ENCODE assay signal across 19 mouse cellular contexts in the genomic region with DNA sequence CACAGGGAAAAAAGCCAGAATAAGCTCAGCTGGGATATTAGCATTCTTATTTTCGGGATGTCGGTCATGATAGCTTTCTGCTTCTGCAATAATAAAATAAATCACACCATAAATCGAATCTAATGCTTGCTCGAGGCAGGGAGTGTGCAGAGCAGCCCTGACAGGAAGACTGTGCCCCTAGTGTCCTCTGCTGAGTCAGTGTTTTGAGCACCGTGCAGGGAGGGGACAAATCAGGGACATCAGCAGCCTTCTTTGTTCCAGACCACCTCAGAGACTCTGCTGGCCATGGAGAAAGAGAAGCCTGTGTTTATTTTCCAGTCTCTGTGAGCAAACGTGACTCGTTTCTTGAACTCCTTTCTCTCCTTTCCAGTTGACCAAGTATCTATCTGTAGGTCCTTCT.
DNase-seq lines count a peak whose midpoint lies in the region; ATAC-seq and TF ChIP-seq lines count a peak whose summit lies in the region.
"Had no signal": no experiment of that assay in that cellular context is flagged by ENCODE, and none has a peak within 500 bp of the region (broad histone marks: within the 10 kb centered on the region; RNA-seq: fewer than 3 reads in every experiment).

No protein-coding gene starts in this region.

- H3K27me3 ChIP-seq in forebrain, embryonic 13.5 days, result no peaks in the 10 kb centered on the region
- H3K27me3 ChIP-seq in forebrain, embryonic 11.5 days (ENCODE audit: control insufficient read depth, insufficient read depth, low read length), result no peaks in the 10 kb centered on the region
- no peaks in the 10 kb centered on the region for H3K27me3 ChIP-seq in stomach, embryonic 16.5 days (ENCODE audit: control insufficient read depth, insufficient read depth, low read length)
- no peaks in the 10 kb centered on the region for H3K27me3 ChIP-seq in stomach, postnatal 0 days (ENCODE audit: control insufficient read depth, insufficient read depth, low read length)
- H3K27me3 ChIP-seq in midbrain, embryonic 15.5 days (replicated peaks), result no peaks in the 10 kb centered on the region
- H3K27me3 ChIP-seq: heart, embryonic 13.5 days; limb, embryonic 13.5 days; liver, embryonic 15.5 days; Patski had no signal

- TF ChIP-seq CTCF in stomach, postnatal 0 days (IDR thresholded peaks at IDR 0.05; ENCODE audit: low read depth), result no peak

- TF ChIP-seq EP300 in stomach, postnatal 0 days (optimal IDR thresholded peaks at IDR 0.05), result no peak

- no peak for DNase-seq in forebrain, embryonic 11.5 days (ENCODE audit: low spot score)
- DNase-seq in stomach, postnatal 0 days (ENCODE audit: low spot score), result no peak
- DNase-seq in urinary bladder, postnatal 10 days (ENCODE audit: low spot score), result no peak
- no peak for DNase-seq in left cerebral cortex, postnatal 36 days (ENCODE audit: low spot score in 2 of 2)
- DNase-seq: B cell, adult 2 months; cerebellum, adult 9-10 months; gastrocnemius, postnatal 25 days; kidney, adult 8-10 months; lung, postnatal 14 days; right cerebral cortex, adult 18-20 months; thymus, postnatal 36 days had no signal

- ATAC-seq in forebrain, embryonic 13.5 days, result no peak
- no peak for ATAC-seq in forebrain, embryonic 11.5 days (replicated peaks; ENCODE audit: low FRiP score)
- no peak for ATAC-seq in stomach, embryonic 16.5 days (ENCODE audit: insufficient read depth, low FRiP score)
- ATAC-seq in stomach, postnatal 0 days (ENCODE audit: low FRiP score, low TSS enrichment), result no peak
- no peak for ATAC-seq in midbrain, embryonic 15.5 days (replicated peaks)
- ATAC-seq: Patski had no signal

- no peaks in the 10 kb centered on the region for H3K9me3 ChIP-seq in forebrain, embryonic 13.5 days (replicated peaks)
- no peaks in the 10 kb centered on the region for H3K9me3 ChIP-seq in forebrain, embryonic 11.5 days (ENCODE audit: control insufficient read depth, low read length)
- H3K9me3 ChIP-seq in stomach, embryonic 16.5 days (replicated peaks; ENCODE audit: control insufficient read depth, low read length), result no peaks in the 10 kb centered on the region
- H3K9me3 ChIP-seq in stomach, postnatal 0 days (ENCODE audit: control insufficient read depth, low read length), result no peaks in the 10 kb centered on the region
- H3K9me3 ChIP-seq in midbrain, embryonic 15.5 days, result no peaks in the 10 kb centered on the region
- H3K9me3 ChIP-seq: embryonic facial prominence, embryonic 10.5 days; heart, embryonic 13.5 days; limb, embryonic 13.5 days; liver, embryonic 15.5 days had no signal

- 58% methylated on average over 7 of the region's 7 CpGs for WGBS in forebrain, embryonic 13.5 days
- WGBS in forebrain, embryonic 11.5 days, result 58% methylated on average over 7 of the region's 7 CpGs
- 31% methylated on average over 7 of the region's 7 CpGs for WGBS in stomach, embryonic 16.5 days
- 31% methylated on average over 7 of the region's 7 CpGs for WGBS in stomach, postnatal 0 days
- WGBS in midbrain, embryonic 15.5 days, result 37% methylated on average over 7 of the region's 7 CpGs

- H3K36me3 ChIP-seq in forebrain, embryonic 13.5 days (ENCODE audit: poor library complexity, severe bottlenecking), result no peaks in the 10 kb centered on the region
- H3K36me3 ChIP-seq in forebrain, embryonic 11.5 days (ENCODE audit: control insufficient read depth, insufficient read depth, low read length), result no peaks in the 10 kb centered on the region
- no peaks in the 10 kb centered on the region for H3K36me3 ChIP-seq in stomach, embryonic 16.5 days (ENCODE audit: control insufficient read depth, insufficient read depth, low read length)
- H3K36me3 ChIP-seq in stomach, postnatal 0 days (ENCODE audit: control insufficient read depth, insufficient read depth, low read length), result no peaks in the 10 kb centered on the region
- no peaks in the 10 kb centered on the region for H3K36me3 ChIP-seq in midbrain, embryonic 15.5 days (replicated peaks)
- H3K36me3 ChIP-seq: embryonic facial prominence, embryonic 10.5 days; heart, embryonic 13.5 days; limb, embryonic 13.5 days; liver, embryonic 15.5 days had no signal

- no peak overlapping the region for H3K4me2 ChIP-seq in forebrain, embryonic 13.5 days
- no peak overlapping the region for H3K4me2 ChIP-seq in forebrain, embryonic 11.5 days (ENCODE audit: low read depth, low read length, severe bottlenecking)
- no peak overlapping the region for H3K4me2 ChIP-seq in stomach, embryonic 16.5 days (ENCODE audit: low read depth, low read length)
- no peak overlapping the region for H3K4me2 ChIP-seq in stomach, postnatal 0 days (replicated peaks; ENCODE audit: low read depth)
- no peak overlapping the region for H3K4me2 ChIP-seq in midbrain, embryonic 15.5 days
- H3K4me2 ChIP-seq: heart, embryonic 13.5 days; limb, embryonic 13.5 days; liver, embryonic 15.5 days had no signal

- 0 out of 2 replicates have a peak overlapping the region, but pooled peaks have one; percentile 4 for H3K27ac ChIP-seq in forebrain, embryonic 13.5 days
- H3K27ac ChIP-seq in forebrain, embryonic 11.5 days (ENCODE audit: low read depth, low read length), result no peak overlapping the region
- H3K27ac ChIP-seq in stomach, embryonic 16.5 days (ENCODE audit: low read length), result no peak overlapping the region
- no peak overlapping the region for H3K27ac ChIP-seq in stomach, postnatal 0 days (replicated peaks)
- peak overlapping the region; percentile 40 for H3K27ac ChIP-seq in midbrain, embryonic 15.5 days
- H3K27ac ChIP-seq: embryonic facial prominence, embryonic 10.5 days; heart, embryonic 13.5 days; limb, embryonic 13.5 days; liver, embryonic 15.5 days had no signal

- no peak overlapping the region for H3K9ac ChIP-seq in forebrain, embryonic 13.5 days
- H3K9ac ChIP-seq in forebrain, embryonic 11.5 days (ENCODE audit: low read length), result no peak overlapping the region
- peak overlapping the region; percentile 10; the same call in 1 of the 2 replicates for H3K9ac ChIP-seq in stomach, embryonic 16.5 days (ENCODE audit: low read length)
- H3K9ac ChIP-seq in stomach, postnatal 0 days (ENCODE audit: low read length), result no peak overlapping the region
- no peak overlapping the region for H3K9ac ChIP-seq in midbrain, embryonic 15.5 days
- H3K9ac ChIP-seq: heart, embryonic 13.5 days; limb, embryonic 13.5 days; liver, embryonic 15.5 days had no signal

- H3K4me1 ChIP-seq in forebrain, embryonic 13.5 days, result peaks cover 14% of the 10 kb centered on the region
- no peaks in the 10 kb centered on the region for H3K4me1 ChIP-seq in forebrain, embryonic 11.5 days (replicated peaks; ENCODE audit: control insufficient read depth, insufficient read depth, low read length)
- 0 out of 2 replicates have a peak, but pooled peaks cover 3% of the 10 kb centered on the region for H3K4me1 ChIP-seq in stomach, embryonic 16.5 days (ENCODE audit: control insufficient read depth, insufficient read depth, low read length)
- no peaks in the 10 kb centered on the region for H3K4me1 ChIP-seq in stomach, postnatal 0 days (replicated peaks; ENCODE audit: control insufficient read depth, insufficient read depth)
- H3K4me1 ChIP-seq in midbrain, embryonic 15.5 days, result peaks cover 35% of the 10 kb centered on the region
- H3K4me1 ChIP-seq: liver, embryonic 15.5 days had no signal

- no peak overlapping the region for H3K4me3 ChIP-seq in forebrain, embryonic 13.5 days
- no peak overlapping the region for H3K4me3 ChIP-seq in forebrain, embryonic 11.5 days (ENCODE audit: low read depth, low read length)
- no peak overlapping the region for H3K4me3 ChIP-seq in stomach, embryonic 16.5 days (replicated peaks; ENCODE audit: low read length)
- H3K4me3 ChIP-seq in stomach, postnatal 0 days (ENCODE audit: low read depth, low read length), result no peak overlapping the region
- H3K4me3 ChIP-seq in midbrain, embryonic 15.5 days, result no peak overlapping the region
- H3K4me3 ChIP-seq: embryonic facial prominence, embryonic 10.5 days; heart, embryonic 13.5 days; limb, embryonic 13.5 days; liver, embryonic 15.5 days had no signal

- intact Hi-C loops in left cerebral cortex, postnatal 36 days (cut with DNase I), result no loop called here

Comparison
In these comparisons a context has a peak if more than half of its experiments do, and no peak if none do; other contexts are left out.
1. H3K27ac ChIP-seq: peak in forebrain, embryonic 13.5 days (single experiment) and midbrain, embryonic 15.5 days (single experiment); none in forebrain, embryonic 11.5 days (single experiment), stomach, embryonic 16.5 days (single experiment) and stomach, postnatal 0 days (single experiment).